Mouse (Mus musculus) lung, adult 2 months (tissue): ENCODE results near the gene Cebpa. TPM values are rescaled to one million over a fixed set of nuclear protein-coding genes. Genes with fewer than 3 reads are reported as not detected.

Source experiments
- DNase-seq: peaks from one replicate; pipeline ENCODE4 v3.0.0; 2022
- H3K4me1 ChIP-seq: fragments of 200-500 bp; 2 replicates; pipeline ENCODE4 v1.6.1; 2011; ENCODE audit warnings: low read length; ENCODE audit not compliant: control insufficient read depth, insufficient read depth
- H3K4me3 ChIP-seq: fragments of 200-500 bp; replicated peaks from 2 replicates; pipeline ENCODE3; 2011; ENCODE audit warnings: low read depth, mild to moderate bottlenecking, control low read depth, low read length; ENCODE audit errors: extremely low read depth
- CTCF ChIP-seq: fragments of 200-500 bp; IDR thresholded peaks from 2 replicates; pipeline ENCODE4 v1.5.1; 2011; ENCODE audit warnings: mild to moderate bottlenecking, low read length, control low read depth; ENCODE audit not compliant: insufficient read depth
- POLR2A ChIP-seq: fragments of 200-500 bp; IDR thresholded peaks from 2 replicates; pipeline ENCODE4 v1.6.1; 2011; ENCODE audit warnings: low read depth, mild to moderate bottlenecking, control low read depth, low read length, borderline replicate concordance; ENCODE audit errors: extremely low read depth
- WGBS: fragments of 180-500 bp; shearing (Covaris S2); methylation state at CpG from one replicate; pipeline ENCODE4 v1.1.7; 2018; 5-methylcytosine and 5-hydroxymethylcytosine counted together
- polyA plus RNA-seq: library from polyadenylated mRNA; depleted of rRNA; stranded (reverse); fragments of >200 nt; gene quantifications from 2 replicates; pipeline ENCODE4 v1.2.3, GENCODE M21; 2012

Cebpa gene
- polyA plus RNA-seq, 1 experiment = 148 TPM

GRCm38 (mm10) chr7:35118099-35118781 lies 853 bp upstream of the Cebpa start:
- H3K4me1 ChIP-seq = peaks cover 2% of the 10 kb centered on the region; the same call in 1 of the 2 replicates

GRCm38 (mm10) chr7:35119506-35120145 lies 533 bp downstream of the Cebpa start:
- Histone ChIP-seq H3K4me3 (peak overlapping the region; percentile 91), H3K4me1 (no peaks in the 10 kb centered on the region)
- 1% methylated on average over 82 of the region's 83 CpGs for WGBS
- DNase-seq = no peak
- TF ChIP-seq CTCF = no peak
- no peak for TF ChIP-seq POLR2A

More at GRCm38 (mm10) chr7:35118099-35118781, 853 bp upstream of the Cebpa start:
- no peak for TF ChIP-seq CTCF
- peak; percentile 50; the same call in 1 of the 2 replicates for TF ChIP-seq POLR2A
- under 1% methylated on average over 49 of the region's 49 CpGs for WGBS
- DNase-seq = peak; percentile 78
- peak overlapping the region; percentile 91 for H3K4me3 ChIP-seq

DNA sequence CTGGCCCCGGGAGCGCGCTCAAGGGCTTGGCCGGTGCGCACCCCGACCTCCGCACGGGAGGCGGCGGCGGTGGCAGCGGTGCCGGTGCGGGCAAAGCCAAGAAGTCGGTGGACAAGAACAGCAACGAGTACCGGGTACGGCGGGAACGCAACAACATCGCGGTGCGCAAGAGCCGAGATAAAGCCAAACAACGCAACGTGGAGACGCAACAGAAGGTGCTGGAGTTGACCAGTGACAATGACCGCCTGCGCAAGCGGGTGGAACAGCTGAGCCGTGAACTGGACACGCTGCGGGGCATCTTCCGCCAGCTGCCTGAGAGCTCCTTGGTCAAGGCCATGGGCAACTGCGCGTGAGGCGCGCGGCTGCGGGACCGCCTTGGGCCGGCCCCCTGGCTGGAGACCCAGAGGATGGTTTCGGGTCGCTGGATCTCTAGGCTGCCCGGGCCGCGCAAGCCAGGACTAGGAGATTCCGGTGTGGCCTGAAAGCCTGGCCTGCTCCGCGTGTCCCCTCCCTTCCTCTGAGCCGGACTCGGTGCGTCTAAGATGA lies 1.1 kb downstream of the Cebpa start:
- 1% methylated on average over 53 of the region's 53 CpGs for WGBS
- Histone ChIP-seq H3K4me3 (peak overlapping the region; percentile 91), H3K4me1 (no peaks in the 10 kb centered on the region)
- no peak for DNase-seq
- TF ChIP-seq CTCF = no peak
- no peak for TF ChIP-seq POLR2A

DNA sequence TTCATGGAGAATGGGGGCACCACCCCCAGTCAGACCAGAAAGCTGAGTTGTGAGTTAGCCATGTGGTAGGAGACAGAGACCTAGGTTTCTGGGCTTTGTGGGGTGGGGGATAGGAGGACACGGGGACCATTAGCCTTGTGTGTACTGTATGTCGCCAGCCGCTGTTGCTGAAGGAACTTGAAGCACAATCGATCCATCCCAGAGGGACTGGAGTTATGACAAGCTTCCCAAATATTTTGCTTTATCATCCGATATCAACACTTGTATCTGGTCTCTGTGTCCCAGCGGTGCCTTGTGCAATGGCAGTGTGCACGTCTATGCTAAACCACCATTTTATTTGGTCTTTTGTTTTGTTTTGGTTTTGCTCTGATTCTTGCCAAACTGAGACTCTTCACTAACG lies 2.1 kb downstream of the Cebpa start:
- peak overlapping the region; percentile 91 for H3K4me3 ChIP-seq
- peak; percentile 13; the same call in 1 of the 2 replicates for TF ChIP-seq POLR2A
- no peak for TF ChIP-seq CTCF

GRCm38 (mm10) chr7:35122401-35123320 lies 3.6 kb downstream of the Cebpa start:
- DNase-seq = no peak
- TF ChIP-seq POLR2A (peak; percentile 39; the same call in 1 of the 2 replicates), CTCF (no peak)
- no peaks in the 10 kb centered on the region; the same call in 1 of the 2 replicates for H3K4me1 ChIP-seq
- H3K4me3 ChIP-seq = peak overlapping the region; percentile 7
- 66% methylated on average over 10 of the region's 10 CpGs for WGBS

More for the DNA sequence above, 2.1 kb downstream of the Cebpa start:
- no peak for DNase-seq
- WGBS = 45% methylated on average over 8 of the region's 8 CpGs
- H3K4me1 ChIP-seq = no peaks in the 10 kb centered on the region

- Histone ChIP-seq H3K4me1 (no peaks in the 10 kb centered on the region; the same call in 1 of the 2 replicates), H3K4me3 (no peak overlapping the region)
- WGBS = 50% methylated on average over 10 of the region's 10 CpGs
- DNase-seq = no peak
- no peak for TF ChIP-seq CTCF
- peak; percentile 24; the same call in 1 of the 2 replicates for TF ChIP-seq POLR2A
Observed at GRCm38 (mm10) chr7:35123431-35123953, 4.4 kb downstream of the Cebpa start.

DNA sequence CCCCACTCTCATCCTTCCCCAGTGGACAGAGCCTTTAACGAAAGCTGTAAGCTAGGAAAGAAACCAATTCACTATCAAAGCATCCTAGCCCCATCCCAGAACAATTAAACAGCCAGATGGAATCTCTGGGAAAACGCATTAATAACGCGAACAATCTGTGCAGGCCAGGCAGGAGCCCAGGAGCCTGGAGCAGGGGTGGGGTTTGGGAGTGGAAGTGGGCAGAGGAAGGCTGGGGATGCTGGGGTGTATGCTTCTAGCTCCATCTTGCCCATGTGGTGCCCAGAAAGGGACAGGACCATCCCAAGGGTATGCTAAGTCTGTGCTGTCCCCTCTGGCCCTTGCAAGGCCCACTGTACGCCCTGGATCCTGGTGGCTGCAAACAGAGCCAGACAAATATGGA lies 5.1 kb downstream of the Cebpa start:
- TF ChIP-seq POLR2A (no peak), CTCF (no peak)
- no peak overlapping the region for H3K4me3 ChIP-seq
- no peak for DNase-seq
- 71% methylated on average over 5 of the region's 5 CpGs for WGBS
- no peaks in the 10 kb centered on the region; the same call in 1 of the 2 replicates for H3K4me1 ChIP-seq

- 52% methylated on average over 6 of the region's 6 CpGs for WGBS
- TF ChIP-seq CTCF (no peak), POLR2A (no peak)
- Histone ChIP-seq H3K4me1 (no peaks in the 10 kb centered on the region; the same call in 1 of the 2 replicates), H3K4me3 (no peak overlapping the region)
- no peak for DNase-seq
Observed at GRCm38 (mm10) chr7:35124745-35125144, 5.7 kb downstream of the Cebpa start.
